Comparison of ENCODE assay signal across 8 mouse cellular contexts in genomic region chr11:117824060-117824969, GRCm38 (mm10). TPM values are rescaled to one million over a fixed set of nuclear protein-coding genes. Genes with fewer than 3 reads are reported as not detected.
DNase-seq lines count a peak whose midpoint lies in the region; ATAC-seq lines count a peak whose summit lies in the region.

No protein-coding gene starts in this region.

- peak overlapping the region; percentile 53 for H3K4me3 ChIP-seq in hindbrain, embryonic 16.5 days (ENCODE audit: low read length)

- H3K9me3 ChIP-seq in hindbrain, embryonic 16.5 days (ENCODE audit: control insufficient read depth, low read length): no peaks in the 10 kb centered on the region

- ATAC-seq in hindbrain, embryonic 16.5 days: peak; percentile 85
- peak; percentile 79 for ATAC-seq in megakaryocyte, adult 5-6 weeks (ENCODE audit: poor library complexity, severe bottlenecking)

- peaks cover 35% of the 10 kb centered on the region for H3K4me1 ChIP-seq in hindbrain, embryonic 16.5 days (ENCODE audit: control insufficient read depth, insufficient read depth, low read depth, low read length)

- DNase-seq in T-cell, adult 2 months (ENCODE audit: low spot score): peak; percentile 77
- peak; percentile 62 to 83 for DNase-seq in cerebellum, postnatal 4 days (ENCODE audit: low spot score in 2 of 2)
- peak; percentile 87 for DNase-seq in gastrocnemius, adult 18-20 months (ENCODE audit: low spot score)
- DNase-seq in left cerebral cortex, adult 8-10 months (ENCODE audit: low spot score in 2 of 2): peak; percentile 45 to 71
- DNase-seq in right cerebral cortex, adult 2 months (ENCODE audit: low spot score in 2 of 2): peak; percentile 86
- DNase-seq in urinary bladder, postnatal 36 days (ENCODE audit: low spot score in 2 of 2): peak; percentile 71 to 83

- peak overlapping the region; percentile 95 for H3K4me2 ChIP-seq in hindbrain, embryonic 16.5 days (ENCODE audit: low read length)

- no peaks in the 10 kb centered on the region for H3K27me3 ChIP-seq in hindbrain, embryonic 16.5 days (replicated peaks; ENCODE audit: control insufficient read depth, insufficient read depth, low read length)

- peak overlapping the region; percentile 51; the same call in 1 of the 2 replicates for H3K27ac ChIP-seq in hindbrain, embryonic 16.5 days (ENCODE audit: low read depth, low read length)

- H3K36me3 ChIP-seq in hindbrain, embryonic 16.5 days (ENCODE audit: control insufficient read depth, insufficient read depth, low read length): no peaks in the 10 kb centered on the region

- peak overlapping the region; percentile 35 for H3K9ac ChIP-seq in hindbrain, embryonic 16.5 days (ENCODE audit: low read depth, low read length)

- 15% methylated on average over 23 of the region's 23 CpGs for WGBS in hindbrain, embryonic 16.5 days

RNA-seq across cellular contexts. Expression of gene Afmid, which starts 1.4 kb away (rescaled TPM):
- total RNA-seq in gastrocnemius, adult 18-20 months (2021): 1 to 10 TPM; 2.8 to 4.5 TPM
- 7.0 and 8.5 TPM in 2 replicates for polyA plus RNA-seq in hindbrain, embryonic 16.5 days (2015; fragmentation: Nextera tagmentation; extraction: Ambion mirVana)
- total RNA-seq in left cerebral cortex, adult 8-10 months (2022): 1 to 10 TPM; 4.2 to 9.0 (median 7.1) TPM
- total RNA-seq in megakaryocyte, adult 5-6 weeks (2015): 2.4 and 3.0 TPM in 2 replicates
- 2.8 and 4.7 TPM in 2 replicates for total RNA-seq in megakaryocyte, adult 5-6 weeks (2017)

RNA-seq across cellular contexts. Expression of gene Tk1, which starts 1.6 kb away (rescaled TPM):
- total RNA-seq in gastrocnemius, adult 18-20 months (2021): 1 to 10 TPM; 3.0 to 4.7 TPM
- polyA plus RNA-seq in hindbrain, embryonic 16.5 days (2015; fragmentation: Nextera tagmentation; extraction: Ambion mirVana): 19.6 and 21.2 TPM in 2 replicates
- total RNA-seq in left cerebral cortex, adult 8-10 months (2022): 1 to 10 TPM in 3 of 4 experiments, under 1 TPM in 1; 0.52 to 1.7 (median 1.2) TPM
- total RNA-seq in megakaryocyte, adult 5-6 weeks (2015): 126 and 127 TPM in 2 replicates
- total RNA-seq in megakaryocyte, adult 5-6 weeks (2017): 60.0 and 73.7 TPM in 2 replicates

RNA-seq across cellular contexts. Expression of gene Gm20708, which starts 14.8 kb away (rescaled TPM):
- under 1 TPM; 0.47 to 0.68 TPM for total RNA-seq in gastrocnemius, adult 18-20 months (2021)
- 1.1 and 1.8 TPM in 2 replicates for polyA plus RNA-seq in hindbrain, embryonic 16.5 days (2015; fragmentation: Nextera tagmentation; extraction: Ambion mirVana)
- total RNA-seq in left cerebral cortex, adult 8-10 months (2022): 1 to 10 TPM in 3 of 4 experiments, under 1 TPM in 1; 0.91 to 3.0 (median 1.8) TPM
- total RNA-seq in megakaryocyte, adult 5-6 weeks (2015): 1.1 and 2.2 TPM in 2 replicates
- total RNA-seq in megakaryocyte, adult 5-6 weeks (2017): 1.1 TPM in 1 of 2 replicates, not detected in the other

RNA-seq across cellular contexts. Expression of gene Syngr2, which starts 14.8 kb away (rescaled TPM):
- total RNA-seq in gastrocnemius, adult 18-20 months (2021): 100 to 1,000 TPM; 182 to 192 TPM
- polyA plus RNA-seq in hindbrain, embryonic 16.5 days (2015; fragmentation: Nextera tagmentation; extraction: Ambion mirVana): 17.4 and 20.9 TPM in 2 replicates
- total RNA-seq in left cerebral cortex, adult 8-10 months (2022): 10 to 100 TPM; 12.2 to 23.8 (median 17.1) TPM
- total RNA-seq in megakaryocyte, adult 5-6 weeks (2015): 225 and 241 TPM in 2 replicates
- total RNA-seq in megakaryocyte, adult 5-6 weeks (2017): 163 and 176 TPM in 2 replicates

RNA-seq across cellular contexts. Expression of gene Birc5, which starts 24.7 kb away (rescaled TPM):
- total RNA-seq in gastrocnemius, adult 18-20 months (2021): not detected
- polyA plus RNA-seq in hindbrain, embryonic 16.5 days (2015; fragmentation: Nextera tagmentation; extraction: Ambion mirVana): 37.9 and 42.9 TPM in 2 replicates
- 1 to 10 TPM in 1 of 4 experiments, under 1 TPM in 3; 0.14 to 1.3 (median 0.72) TPM for total RNA-seq in left cerebral cortex, adult 8-10 months (2022)
- 220 and 258 TPM in 2 replicates for total RNA-seq in megakaryocyte, adult 5-6 weeks (2015)
- 232 and 240 TPM in 2 replicates for total RNA-seq in megakaryocyte, adult 5-6 weeks (2017)

Comparison
In these comparisons a context has a peak if more than half of its experiments do, and no peak if none do; other contexts are left out.
1. Peak in every context shown above with its lines: DNase-seq, ATAC-seq, H3K4me3 ChIP-seq and H3K27ac ChIP-seq.
2. RNA of gene Tk1, which starts 1.6 kb away (total RNA-seq): 60.0 to 127 TPM in megakaryocyte, adult 5-6 weeks; 3.0 to 4.7 TPM in gastrocnemius, adult 18-20 months and 0.52 to 1.7 TPM in left cerebral cortex, adult 8-10 months; every median in the first group is over 10 times any median in the second.